Mouse (Mus musculus): ENCODE results near the gene Rfx1. TPM values are rescaled to one million over a fixed set of nuclear protein-coding genes. Genes with fewer than 3 reads are reported as not detected.
A peak's percentile ranks its signal among the peaks of the same experiment; 100 is the strongest.

The Rfx1 gene
- total RNA-seq, 4 experiments from 2014 or later, result 6.7 to 10.0 (median 9.2) TPM

- no peak for DNase-seq (ENCODE audit: low spot score)
Measured at GRCm38 (mm10) chr8:84060245-84060644, 6.4 kb upstream of the Rfx1 start.

- peak; percentile 41 for DNase-seq (ENCODE audit: low spot score)
Measured at GRCm38 (mm10) chr8:84063861-84064610, 2.6 kb upstream of the Rfx1 start.

- DNase-seq (ENCODE audit: low spot score), result no peak
Measured at GRCm38 (mm10) chr8:84065037-84065436, 1.6 kb upstream of the Rfx1 start, which contains the start of gene Gm10643. TSS of gene Gm10643 (minus strand) at chr8:84065137.

- DNase-seq (ENCODE audit: low spot score), result no peak
Measured at GRCm38 (mm10) chr8:84065457-84066072, 1.1 kb upstream of the Rfx1 start.

- peak; percentile 94 for DNase-seq (ENCODE audit: low spot score)
Measured at GRCm38 (mm10) chr8:84067047-84067573, 476 bp downstream of the Rfx1 start.

GRCm38 (mm10) chr8:84067911-84068310 lies 1.3 kb downstream of the Rfx1 start:
- DNase-seq (ENCODE audit: low spot score), result no peak

- DNase-seq (ENCODE audit: low spot score), result no peak
Measured at GRCm38 (mm10) chr8:84068316-84069035, 1.8 kb downstream of the Rfx1 start.

GRCm38 (mm10) chr8:84069169-84069568 lies 2.5 kb downstream of the Rfx1 start:
- no peak for DNase-seq (ENCODE audit: low spot score)

- DNase-seq (ENCODE audit: low spot score), result no peak
Measured at GRCm38 (mm10) chr8:84069750-84070149, 3.1 kb downstream of the Rfx1 start.

GRCm38 (mm10) chr8:84070241-84070640 lies 3.6 kb downstream of the Rfx1 start:
- no peak for DNase-seq (ENCODE audit: low spot score)

- DNase-seq (ENCODE audit: low spot score), result peak; percentile 61
Measured at GRCm38 (mm10) chr8:84070667-84071066, 4.0 kb downstream of the Rfx1 start.

GRCm38 (mm10) chr8:84071921-84072320 lies 5.3 kb downstream of the Rfx1 start:
- no peak for DNase-seq (ENCODE audit: low spot score)

GRCm38 (mm10) chr8:84072321-84072720 lies 5.7 kb downstream of the Rfx1 start:
- no peak for DNase-seq (ENCODE audit: low spot score)

GRCm38 (mm10) chr8:84073230-84073976 lies 6.8 kb downstream of the Rfx1 start:
- DNase-seq (ENCODE audit: low spot score), result no peak

GRCm38 (mm10) chr8:84076412-84076811 lies 9.8 kb downstream of the Rfx1 start:
- no peak for DNase-seq (ENCODE audit: low spot score)

- no peak for DNase-seq (ENCODE audit: low spot score)
Measured at GRCm38 (mm10) chr8:84076849-84077248, 10.2 kb downstream of the Rfx1 start.

GRCm38 (mm10) chr8:84079206-84079605 lies 12.6 kb downstream of the Rfx1 start:
- no peak for DNase-seq (ENCODE audit: low spot score)

- DNase-seq (ENCODE audit: low spot score), result no peak
Measured at GRCm38 (mm10) chr8:84083829-84084241, 17.2 kb downstream of the Rfx1 start.

GRCm38 (mm10) chr8:84084341-84085115 lies 17.9 kb downstream of the Rfx1 start:
- DNase-seq (ENCODE audit: low spot score), result no peak

GRCm38 (mm10) chr8:84087156-84087555 lies 20.5 kb downstream of the Rfx1 start:
- no peak for DNase-seq (ENCODE audit: low spot score)

GRCm38 (mm10) chr8:84087821-84088220 lies 21.2 kb downstream of the Rfx1 start:
- DNase-seq (ENCODE audit: low spot score), result no peak

Data from heart, adult 8-10 months (tissue).